Mouse (Mus musculus) testis, postnatal 10 days (tissue): ENCODE data around the gene Fam172a.

ENCODE experiments used
- DNase-seq: peaks from one replicate; pipeline ENCODE4 v3.0.0; 2021; ENCODE audit warnings: low spot score

The Fam172a gene

GRCm38 (mm10) chr13:78180261-78180660 is 478.4 kb downstream of the Fam172a start:
- DNase-seq, result no peak

DNA sequence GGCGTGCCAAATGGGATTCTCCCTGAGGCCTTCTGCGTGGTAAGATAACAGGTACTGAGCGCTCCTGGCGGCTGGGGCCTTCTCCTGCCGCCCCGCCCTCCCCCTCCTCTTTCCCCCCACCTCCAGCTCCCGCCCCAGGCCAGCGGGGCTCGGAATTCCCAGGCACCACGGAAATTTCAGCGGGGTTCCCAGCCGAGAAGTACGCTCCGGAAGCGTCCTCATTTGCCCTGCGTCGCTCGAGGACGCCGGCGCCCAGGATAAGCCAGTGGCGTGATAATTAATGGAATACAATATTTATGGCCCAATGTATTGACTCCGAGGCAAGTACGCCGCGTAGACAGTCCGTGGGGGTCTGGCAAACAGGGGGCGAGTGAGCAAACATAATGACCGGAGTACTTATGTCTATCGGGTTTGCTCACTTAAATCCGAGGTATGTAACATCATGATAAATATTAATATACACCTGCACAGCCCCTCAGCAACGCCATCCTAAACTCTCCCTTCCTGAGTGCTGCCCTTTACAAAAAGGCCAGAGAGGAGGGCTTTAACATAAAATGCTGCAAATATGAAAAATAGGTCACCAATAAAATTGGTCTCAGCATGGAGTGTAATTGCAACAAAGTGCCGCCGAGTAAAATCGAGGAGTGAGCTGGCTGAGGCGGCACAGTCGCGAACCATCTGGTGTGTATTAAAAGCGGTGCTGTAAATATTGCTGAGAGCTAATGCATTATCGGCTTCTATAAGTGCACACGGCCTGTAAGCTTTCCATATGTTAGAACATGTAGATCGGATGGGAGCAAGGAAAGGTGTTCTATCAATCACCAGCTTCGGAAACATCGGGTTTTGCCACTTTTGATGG is 479.5 kb downstream of the Fam172a start:
- no peak for DNase-seq

GRCm38 (mm10) chr13:78181930-78182558 is 480.2 kb downstream of the Fam172a start:
- no peak for DNase-seq

DNA sequence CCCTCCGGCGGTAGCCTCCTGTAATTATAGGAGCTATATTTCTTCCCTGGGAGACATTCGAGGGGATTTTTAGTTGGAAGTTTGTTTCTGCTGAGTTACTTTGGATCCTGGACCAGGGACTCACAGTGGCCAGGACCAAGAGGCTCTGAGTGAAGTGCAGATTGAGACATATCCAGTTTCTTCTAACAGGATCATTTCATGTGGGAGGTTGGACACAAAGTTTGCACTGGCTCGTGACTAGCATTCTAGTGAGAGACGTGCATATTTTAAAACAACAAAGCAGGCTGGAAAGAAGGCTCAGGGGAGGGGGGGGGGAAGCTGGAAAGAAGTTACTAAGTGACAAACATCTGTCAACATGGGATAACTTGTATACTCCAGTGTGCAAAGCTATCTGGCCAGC is 481.2 kb downstream of the Fam172a start:
- DNase-seq, result no peak

- DNase-seq, result no peak
These were observed 482.2 kb downstream of the Fam172a start for GRCm38 (mm10) chr13:78183986-78184385.

DNA sequence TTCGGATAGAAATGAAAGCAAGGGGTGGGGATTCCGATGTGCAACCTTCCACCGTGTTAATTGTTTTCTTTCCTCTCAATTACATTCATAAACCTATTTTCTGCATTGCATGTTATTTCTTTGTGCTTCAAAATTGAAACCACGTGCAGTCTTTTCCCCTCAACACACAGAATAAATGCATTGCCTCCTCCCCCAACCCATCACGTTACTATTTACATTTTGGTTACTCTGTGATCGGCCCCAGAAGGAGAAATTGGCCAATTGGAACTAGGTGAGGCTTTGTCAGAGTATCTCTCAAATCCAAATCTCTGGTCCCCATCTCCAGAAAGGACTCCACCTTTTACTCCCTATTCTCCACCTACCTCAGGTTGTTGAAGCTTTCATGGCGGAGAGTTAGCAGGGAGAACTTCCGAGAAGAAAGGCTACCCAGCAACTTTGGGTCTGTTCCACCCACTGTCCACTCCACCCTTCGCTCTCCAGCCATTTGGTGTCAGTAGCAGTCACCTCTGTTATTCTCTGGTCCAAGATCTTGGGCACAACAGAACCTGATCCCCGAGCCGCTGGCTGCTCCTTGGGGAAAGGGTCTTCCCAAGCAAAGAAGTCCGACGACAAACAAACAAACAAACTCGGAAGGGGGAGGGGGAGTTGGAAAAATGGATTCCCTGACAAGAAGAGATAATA is 483.1 kb downstream of the Fam172a start:
- no peak for DNase-seq

DNA sequence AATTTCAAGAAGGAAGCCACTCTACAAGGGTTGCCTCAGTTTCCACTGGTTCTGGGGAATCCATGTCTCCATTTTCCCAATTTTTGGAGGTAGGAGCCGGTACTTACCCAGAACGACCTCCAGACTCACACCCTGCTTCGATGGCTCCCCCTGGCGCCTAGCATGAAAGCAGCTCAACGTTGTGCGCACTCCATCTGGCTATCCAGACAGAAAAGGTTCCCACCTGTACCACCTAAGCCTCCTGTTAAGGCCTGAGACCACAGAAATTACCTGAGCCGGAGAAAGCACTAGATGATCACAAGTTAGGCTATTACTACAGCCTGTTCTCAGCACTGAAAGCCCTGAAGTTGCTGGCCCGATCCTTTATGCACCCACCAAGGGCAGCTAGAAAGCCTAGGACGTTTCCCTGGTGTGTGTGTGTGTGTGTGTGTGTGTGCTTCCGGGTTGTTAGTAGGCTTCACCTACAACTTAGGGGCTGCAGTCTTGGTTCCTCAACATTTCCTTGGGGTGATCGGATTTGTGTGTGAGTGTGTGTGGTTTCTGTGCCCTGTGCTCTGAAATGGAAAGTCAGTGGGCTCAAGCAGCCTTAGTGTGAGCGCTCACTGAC is 484.6 kb downstream of the Fam172a start:
- no peak for DNase-seq

DNA sequence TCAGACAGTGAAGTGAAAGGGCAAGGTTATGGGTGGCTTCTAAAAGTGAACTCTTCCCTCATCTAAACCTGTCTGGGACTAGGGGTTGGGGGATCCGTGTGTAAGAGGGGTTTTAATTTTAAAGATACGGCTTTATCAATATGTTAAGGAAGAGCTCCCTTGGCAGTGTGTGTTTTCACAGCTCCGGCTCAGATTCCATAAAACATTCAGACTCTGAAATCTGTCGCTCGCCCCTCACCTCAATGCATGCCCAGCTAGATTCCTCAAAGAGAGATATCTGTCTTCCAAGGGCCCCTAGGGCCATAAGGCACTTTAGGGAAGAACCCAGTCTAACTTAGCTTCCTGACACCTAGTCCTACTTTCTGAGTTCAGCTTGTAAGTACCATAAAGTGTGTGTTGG is 486.0 kb downstream of the Fam172a start:
- no peak for DNase-seq

GRCm38 (mm10) chr13:78189586-78189985 is 487.8 kb downstream of the Fam172a start:
- DNase-seq, result no peak

DNA sequence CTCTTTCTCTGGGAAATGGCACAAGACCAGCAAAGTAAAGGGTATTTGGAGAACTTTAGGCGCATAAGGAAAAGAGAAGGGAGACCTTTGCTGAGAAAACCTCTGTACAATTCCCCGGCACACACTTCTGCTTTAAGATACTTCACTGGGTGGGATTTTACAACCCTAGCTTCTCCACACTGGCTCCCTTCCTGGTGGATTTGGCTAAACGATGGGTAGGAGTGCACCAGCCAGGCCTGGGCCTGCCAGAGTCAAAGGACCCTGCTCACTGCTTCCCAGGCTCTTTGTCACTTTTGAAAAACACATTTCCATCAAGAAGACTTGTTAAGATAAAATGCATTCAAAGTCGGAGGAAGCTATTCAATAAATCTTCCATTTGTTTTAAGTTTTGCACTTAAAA is 491.4 kb downstream of the Fam172a start:
- no peak for DNase-seq

DNA sequence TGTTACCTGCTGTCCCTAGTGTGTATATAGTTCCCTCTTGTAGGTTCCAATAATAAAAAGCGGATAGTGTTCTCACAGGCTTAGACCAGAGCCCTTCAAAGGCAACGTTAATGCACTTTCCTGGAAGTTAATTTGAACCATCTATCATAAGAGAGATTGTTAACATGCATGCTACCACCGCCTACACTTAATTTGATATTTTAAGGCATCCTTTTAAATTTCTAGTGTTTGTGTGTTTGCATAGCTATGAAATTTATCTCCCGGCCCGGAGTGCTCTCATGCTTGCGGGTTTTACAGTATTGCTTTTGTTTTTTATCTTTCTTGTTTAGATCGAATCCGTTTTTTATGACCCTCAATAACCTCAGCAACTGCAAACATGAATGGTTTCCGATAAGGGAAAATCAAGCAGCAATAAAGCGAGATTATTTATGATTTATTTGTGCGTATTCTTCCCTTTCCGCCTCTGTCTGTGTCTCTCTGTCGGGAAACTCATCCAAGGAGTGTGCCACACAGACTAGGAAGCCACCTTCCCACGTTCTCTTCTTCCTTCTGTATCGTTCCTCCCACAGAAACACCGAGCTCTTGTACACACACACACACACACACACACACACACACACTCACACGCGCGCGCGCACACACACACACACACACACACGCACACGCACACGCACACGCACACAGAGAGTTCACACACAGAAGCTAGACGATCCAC is 492.5 kb downstream of the Fam172a start:
- DNase-seq, result no peak

DNA sequence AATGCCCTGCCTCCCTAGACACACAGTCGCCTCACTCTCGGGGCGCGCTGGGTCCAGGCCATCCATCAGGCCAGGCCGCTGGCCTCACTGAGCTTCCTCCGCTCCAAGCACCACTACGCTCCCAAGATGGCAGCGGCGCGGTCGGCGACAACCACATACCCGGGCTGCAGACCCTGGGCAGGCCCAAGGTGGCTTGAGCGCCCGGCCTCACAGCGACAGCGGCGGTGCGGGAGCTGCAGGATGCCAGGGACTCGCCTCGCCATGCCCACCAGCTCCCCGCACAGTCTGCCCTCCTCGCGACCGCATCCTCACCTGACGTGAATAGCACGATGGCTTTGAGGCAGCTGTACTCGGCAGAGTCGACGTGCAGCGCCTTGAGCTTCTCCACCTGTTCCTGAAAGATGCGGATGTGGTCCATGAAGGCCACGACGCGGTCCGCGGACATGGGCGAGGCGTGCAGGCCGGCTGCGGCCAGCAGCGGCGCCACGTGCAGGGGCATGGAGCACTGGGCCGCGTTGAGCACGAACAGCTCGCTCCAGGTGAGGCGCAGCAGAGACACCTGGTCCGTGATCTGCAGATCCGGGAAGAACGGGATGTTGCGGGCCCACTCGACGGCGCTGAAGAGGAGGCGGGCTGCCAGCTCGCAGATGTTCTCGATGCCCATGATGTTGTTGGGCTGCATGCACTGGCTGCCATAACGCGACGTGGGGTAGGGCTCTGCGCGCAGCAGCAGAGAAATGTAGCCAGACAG is 493.2 kb downstream of the Fam172a start:
- no peak for DNase-seq

DNA sequence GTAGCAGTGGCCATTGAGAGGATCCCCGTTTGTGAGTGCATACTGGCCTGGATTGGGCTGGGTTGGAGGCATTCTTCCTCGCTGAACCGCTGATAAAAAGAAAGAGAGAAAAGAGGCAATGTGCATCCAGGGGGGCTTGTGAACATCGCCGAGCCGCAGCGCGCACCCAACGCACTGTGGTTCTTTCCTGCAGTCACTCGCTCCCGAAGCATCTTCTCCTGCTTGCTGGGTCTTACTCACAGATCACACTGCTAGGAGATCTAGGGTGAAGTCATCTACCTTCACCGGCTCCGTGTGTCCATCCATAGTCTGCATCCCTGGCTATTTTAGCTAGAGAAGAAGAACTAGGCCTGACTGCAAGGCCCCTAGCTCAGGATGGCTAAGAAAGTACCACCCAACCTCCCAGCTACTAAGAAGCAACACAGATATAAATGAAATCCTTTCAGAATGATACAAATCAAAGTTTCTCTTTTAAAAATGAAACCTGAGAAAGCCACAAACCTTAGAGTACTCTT is 493.8 kb downstream of the Fam172a start:
- no peak for DNase-seq

GRCm38 (mm10) chr13:78196236-78196796 is 494.5 kb downstream of the Fam172a start:
- no peak for DNase-seq

- no peak for DNase-seq
These were observed 495.5 kb downstream of the Fam172a start for GRCm38 (mm10) chr13:78197286-78197818.

DNA sequence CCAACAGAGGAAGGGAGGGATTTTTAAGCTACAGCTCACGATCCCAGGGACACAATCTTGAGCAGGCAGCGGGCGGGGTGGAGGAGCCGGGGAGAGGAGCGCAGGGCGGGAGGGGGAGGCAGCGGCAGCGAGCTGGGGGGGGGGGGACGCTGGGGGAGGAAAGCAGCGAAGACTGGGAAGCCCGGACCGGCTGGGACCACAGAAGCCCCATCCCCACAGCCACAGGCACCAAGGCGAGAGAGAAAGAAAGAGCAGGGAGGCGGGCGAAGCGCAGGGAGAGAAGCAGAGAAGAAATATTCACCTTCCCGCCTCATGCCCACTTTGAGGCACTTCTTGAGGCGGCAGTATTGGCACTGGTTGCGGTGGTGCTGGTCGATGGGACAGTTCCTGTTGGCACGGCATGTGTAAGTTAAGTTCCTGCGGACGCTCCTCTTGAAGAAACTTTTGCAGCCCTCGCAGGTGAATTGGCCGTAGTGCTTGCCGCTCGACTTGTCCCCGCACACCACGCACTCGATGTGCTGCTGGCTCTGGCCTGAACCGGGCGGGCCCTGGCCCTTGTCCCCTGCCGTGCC is 496.1 kb downstream of the Fam172a start:
- DNase-seq, result no peak

GRCm38 (mm10) chr13:78198391-78198870 is 496.6 kb downstream of the Fam172a start:
- no peak for DNase-seq

GRCm38 (mm10) chr13:78198871-78199641 is 497.2 kb downstream of the Fam172a start:
- DNase-seq, result peak; percentile 65

DNA sequence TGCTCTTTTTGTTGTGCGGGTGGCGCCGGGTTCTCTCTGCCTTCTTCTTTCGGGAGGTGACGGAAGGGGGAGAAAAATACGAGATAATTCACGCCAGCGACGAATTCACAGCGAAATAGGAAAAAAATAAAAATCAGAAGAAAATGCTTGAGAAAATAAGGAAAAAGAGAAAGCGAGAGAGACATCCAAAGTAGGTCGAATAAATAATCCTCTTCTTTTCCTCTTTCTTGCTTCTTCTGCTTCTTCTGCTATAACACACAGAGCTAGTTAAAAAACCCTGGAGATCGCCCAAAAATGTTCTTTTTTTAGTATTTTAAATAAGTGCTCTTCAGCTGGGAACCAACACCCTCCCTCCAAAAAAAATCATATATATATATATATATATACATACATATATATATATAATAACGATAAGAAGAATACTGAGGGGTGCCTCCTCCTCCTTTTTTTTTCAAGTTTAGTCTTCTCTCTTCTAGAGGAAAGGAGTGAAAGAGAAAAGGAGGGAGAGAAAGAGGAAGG is 497.9 kb downstream of the Fam172a start, which contains the start of gene Nr2f1:
Nr2f1 (minus strand) TSS at position 116 of the 519 bp plus-strand sequence.
- no peak for DNase-seq
